Mouse (Mus musculus): ENCODE measurements around the gene Pcdh15. TPM values are rescaled to one million over a fixed set of nuclear protein-coding genes. Genes with fewer than 3 reads are reported as not detected.

Pcdh15 gene
- total and polyA plus RNA-seq, 2 experiments from 2014 or later = 9.2 to 31.0 TPM

DNA sequence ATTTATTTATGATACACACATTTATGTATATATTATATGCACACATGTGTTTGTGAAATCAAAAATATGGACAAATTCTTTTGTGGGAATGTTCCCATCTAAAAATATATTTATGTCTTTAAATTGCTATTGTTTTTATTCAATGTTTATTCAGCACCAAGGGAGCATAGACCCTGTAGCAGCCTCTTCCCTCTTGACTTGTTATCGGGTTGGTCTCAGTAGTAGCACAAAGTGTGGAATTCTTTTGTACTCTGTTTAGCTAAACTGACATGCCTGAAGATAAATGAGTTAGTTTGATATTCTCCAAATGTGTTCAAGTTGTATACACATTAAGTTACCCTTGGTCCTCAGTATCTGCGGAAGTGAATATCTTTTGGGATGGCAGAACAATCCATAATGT is 848.7 kb downstream of the Pcdh15 start:
- no peak overlapping the region for H3K27ac ChIP-seq
- no peak for TF ChIP-seq CTCF (IDR thresholded peaks at IDR 0.05; ENCODE audit: low read depth)
- H3K4me2 ChIP-seq (ENCODE audit: low read depth, low read length) = no peak overlapping the region
- H3K27me3 ChIP-seq (ENCODE audit: insufficient read depth, low read length) = no peaks in the 10 kb centered on the region
- ATAC-seq = no peak
- H3K9me3 ChIP-seq (ENCODE audit: low read length) = no peaks in the 10 kb centered on the region
- no peak overlapping the region for H3K4me3 ChIP-seq (ENCODE audit: low read length)
- H3K4me1 ChIP-seq (ENCODE audit: insufficient read depth, low read length) = no peaks in the 10 kb centered on the region
- H3K36me3 ChIP-seq (ENCODE audit: insufficient read depth, low read length) = no peaks in the 10 kb centered on the region
- WGBS = 57% methylated on average over 2 of the region's 2 CpGs
- H3K9ac ChIP-seq (replicated peaks; ENCODE audit: low read length) = no peak overlapping the region
- no peak for DNase-seq (ENCODE audit: low spot score)

DNA sequence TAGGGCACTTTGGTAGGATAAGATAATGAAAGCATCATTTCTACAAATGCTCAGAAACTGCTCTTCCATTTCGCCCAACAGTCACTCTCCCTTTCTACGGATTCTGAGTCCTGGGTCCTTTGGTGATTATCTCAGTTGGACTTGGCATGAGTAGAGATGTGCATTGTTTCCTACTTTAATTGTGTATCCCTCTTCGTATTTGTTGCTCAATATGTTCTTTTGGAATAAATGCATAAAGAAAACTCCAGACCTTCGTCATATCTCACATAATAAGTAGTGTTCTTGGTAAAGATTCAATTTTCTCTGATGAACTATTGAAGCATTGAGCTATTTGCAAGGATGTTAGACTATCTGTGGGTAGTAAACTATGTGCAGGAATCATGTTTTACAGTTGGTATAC is 854.2 kb downstream of the Pcdh15 start:
- DNase-seq (ENCODE audit: low spot score) (no peak), ATAC-seq (no peak)
- no peak overlapping the region for H3K27ac ChIP-seq
- no peaks in the 10 kb centered on the region for H3K27me3 ChIP-seq (ENCODE audit: insufficient read depth, low read length)
- WGBS = 87% methylated on average over 4 of the region's 4 CpGs
- H3K4me1 ChIP-seq (ENCODE audit: insufficient read depth, low read length) = no peaks in the 10 kb centered on the region
- no peak overlapping the region for H3K4me3 ChIP-seq (ENCODE audit: low read length)
- TF ChIP-seq CTCF (IDR thresholded peaks at IDR 0.05; ENCODE audit: low read depth) = no peak
- no peak overlapping the region for H3K9ac ChIP-seq (replicated peaks; ENCODE audit: low read length)
- no peaks in the 10 kb centered on the region for H3K9me3 ChIP-seq (ENCODE audit: low read length)
- no peaks in the 10 kb centered on the region for H3K36me3 ChIP-seq (ENCODE audit: insufficient read depth, low read length)
- no peak overlapping the region for H3K4me2 ChIP-seq (ENCODE audit: low read depth, low read length)

DNA sequence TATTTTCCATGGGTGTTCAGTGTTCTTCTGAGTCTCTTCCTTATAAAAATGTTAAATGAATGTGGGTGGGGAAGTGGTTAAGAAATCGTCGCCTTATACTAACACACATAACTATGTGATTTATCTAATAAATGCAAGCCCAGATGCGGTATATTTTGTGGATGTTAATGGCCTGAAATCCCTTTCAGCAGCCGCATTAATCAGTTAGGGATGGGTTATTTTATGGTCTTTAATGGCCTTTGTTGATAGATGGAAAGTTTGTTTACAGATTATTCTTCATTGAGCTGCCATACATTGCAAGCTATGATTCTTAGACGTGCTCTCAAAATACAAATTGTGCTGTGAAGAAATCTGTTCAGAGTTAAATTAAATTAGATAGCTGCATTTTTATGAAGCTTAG is 884.9 kb downstream of the Pcdh15 start:
- no peak for DNase-seq (ENCODE audit: low spot score)
- Histone ChIP-seq H3K4me3 (ENCODE audit: low read length) (no peak overlapping the region), H3K9me3 (ENCODE audit: low read length) (no peaks in the 10 kb centered on the region), H3K4me1 (ENCODE audit: insufficient read depth, low read length) (no peaks in the 10 kb centered on the region), H3K27ac (no peak overlapping the region), H3K9ac (replicated peaks; ENCODE audit: low read length) (no peak overlapping the region), H3K36me3 (ENCODE audit: insufficient read depth, low read length) (no peaks in the 10 kb centered on the region), H3K27me3 (ENCODE audit: insufficient read depth, low read length) (no peaks in the 10 kb centered on the region), H3K4me2 (ENCODE audit: low read depth, low read length) (no peak overlapping the region)
- 61% methylated on average over 5 of the region's 5 CpGs for WGBS
- TF ChIP-seq CTCF (IDR thresholded peaks at IDR 0.05; ENCODE audit: low read depth) = no peak
- ATAC-seq = no peak

DNA sequence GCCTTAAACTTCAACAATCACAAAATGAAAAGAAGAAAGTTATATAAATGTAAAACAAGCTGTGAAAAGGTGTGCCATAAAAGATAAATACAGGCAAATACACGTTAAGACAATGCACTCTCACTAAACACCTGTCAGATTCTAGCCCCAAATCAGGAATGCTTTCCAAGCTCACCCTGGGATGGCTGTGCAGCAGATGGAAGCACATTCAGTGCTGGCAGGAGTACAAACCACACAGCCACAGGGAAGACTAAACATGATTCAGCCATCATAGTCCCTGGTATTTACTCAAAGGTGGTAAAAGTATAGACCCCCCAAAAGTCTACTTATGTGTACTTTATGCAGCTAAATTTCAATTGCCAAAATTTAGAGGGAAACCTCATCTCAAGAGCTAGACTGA is 909.7 kb downstream of the Pcdh15 start:
- H3K9me3 ChIP-seq (ENCODE audit: low read length) = no peaks in the 10 kb centered on the region
- no peak overlapping the region for H3K4me2 ChIP-seq (ENCODE audit: low read depth, low read length)
- WGBS = 23% methylated on average over 1 of the region's 1 CpGs
- no peak overlapping the region for H3K27ac ChIP-seq
- DNase-seq (ENCODE audit: low spot score) = peak; percentile 65
- TF ChIP-seq CTCF (IDR thresholded peaks at IDR 0.05; ENCODE audit: low read depth) = no peak
- H3K27me3 ChIP-seq (ENCODE audit: insufficient read depth, low read length) = no peaks in the 10 kb centered on the region
- no peak overlapping the region for H3K9ac ChIP-seq (replicated peaks; ENCODE audit: low read length)
- H3K4me3 ChIP-seq (ENCODE audit: low read length) = no peak overlapping the region
- no peaks in the 10 kb centered on the region for H3K4me1 ChIP-seq (ENCODE audit: insufficient read depth, low read length)
- H3K36me3 ChIP-seq (ENCODE audit: insufficient read depth, low read length) = no peaks in the 10 kb centered on the region
- no peak for ATAC-seq

DNA sequence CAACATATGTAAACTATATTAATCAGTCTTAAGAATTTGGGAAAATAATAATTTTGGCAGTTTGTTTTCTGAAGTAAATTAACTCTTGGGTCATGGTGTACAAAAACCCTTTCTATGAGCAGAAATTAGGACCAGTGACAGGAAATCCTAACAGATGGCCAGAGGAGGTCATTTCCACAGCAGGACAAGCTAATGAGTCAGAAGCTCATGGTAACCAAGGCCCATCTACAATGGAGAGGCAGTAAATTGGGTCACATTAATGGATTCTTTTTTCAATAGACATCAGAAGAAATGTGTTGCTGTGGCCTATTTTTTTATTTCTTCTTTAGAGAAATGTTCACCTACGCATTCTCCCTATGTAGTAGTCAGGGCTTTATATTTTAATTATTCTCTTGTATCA is 923.9 kb downstream of the Pcdh15 start:
- Histone ChIP-seq H3K4me3 (ENCODE audit: low read length) (no peak overlapping the region), H3K4me2 (ENCODE audit: low read depth, low read length) (no peak overlapping the region), H3K4me1 (ENCODE audit: insufficient read depth, low read length) (no peaks in the 10 kb centered on the region), H3K27me3 (ENCODE audit: insufficient read depth, low read length) (no peaks in the 10 kb centered on the region), H3K27ac (no peak overlapping the region), H3K9ac (replicated peaks; ENCODE audit: low read length) (no peak overlapping the region), H3K36me3 (ENCODE audit: insufficient read depth, low read length) (no peaks in the 10 kb centered on the region), H3K9me3 (ENCODE audit: low read length) (no peaks in the 10 kb centered on the region)
- ATAC-seq (no peak), DNase-seq (ENCODE audit: low spot score) (no peak)
- no peak for TF ChIP-seq CTCF (IDR thresholded peaks at IDR 0.05; ENCODE audit: low read depth)
- WGBS = 84% methylated on average over 1 of the region's 1 CpGs

DNA sequence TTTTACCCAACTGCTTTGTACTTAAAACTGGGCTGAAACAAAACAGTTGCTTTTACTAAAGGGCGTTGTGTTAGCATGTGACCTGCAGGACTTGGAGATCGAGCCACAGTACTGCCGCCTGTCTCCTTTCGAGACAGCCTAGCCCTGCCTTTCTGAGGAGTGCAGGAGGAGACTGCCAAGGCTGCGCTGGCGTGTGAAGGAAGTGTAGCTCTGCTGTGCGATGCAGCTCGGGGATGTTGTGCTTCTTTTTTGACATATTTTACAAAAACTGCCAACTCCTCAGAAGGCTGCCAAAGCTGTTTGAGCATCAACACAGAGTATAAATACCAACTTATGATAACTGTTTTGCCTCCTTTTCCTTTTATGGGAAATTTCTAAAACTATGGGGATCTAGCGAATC is 953.9 kb downstream of the Pcdh15 start:
- DNase-seq (ENCODE audit: low spot score) = peak; percentile 49
- no peak for TF ChIP-seq CTCF (IDR thresholded peaks at IDR 0.05; ENCODE audit: low read depth)
- Histone ChIP-seq H3K27me3 (ENCODE audit: insufficient read depth, low read length) (no peaks in the 10 kb centered on the region), H3K4me2 (ENCODE audit: low read depth, low read length) (peak overlapping the region; percentile 6; the same call in 1 of the 2 replicates), H3K9me3 (ENCODE audit: low read length) (no peaks in the 10 kb centered on the region), H3K9ac (replicated peaks; ENCODE audit: low read length) (no peak overlapping the region), H3K4me3 (ENCODE audit: low read length) (no peak overlapping the region), H3K36me3 (ENCODE audit: insufficient read depth, low read length) (no peaks in the 10 kb centered on the region), H3K27ac (no peak overlapping the region), H3K4me1 (ENCODE audit: insufficient read depth, low read length) (no peaks in the 10 kb centered on the region)
- 42% methylated on average over 9 of the region's 9 CpGs for WGBS
- peak; percentile 53; the same call in 1 of the 2 replicates for ATAC-seq

DNA sequence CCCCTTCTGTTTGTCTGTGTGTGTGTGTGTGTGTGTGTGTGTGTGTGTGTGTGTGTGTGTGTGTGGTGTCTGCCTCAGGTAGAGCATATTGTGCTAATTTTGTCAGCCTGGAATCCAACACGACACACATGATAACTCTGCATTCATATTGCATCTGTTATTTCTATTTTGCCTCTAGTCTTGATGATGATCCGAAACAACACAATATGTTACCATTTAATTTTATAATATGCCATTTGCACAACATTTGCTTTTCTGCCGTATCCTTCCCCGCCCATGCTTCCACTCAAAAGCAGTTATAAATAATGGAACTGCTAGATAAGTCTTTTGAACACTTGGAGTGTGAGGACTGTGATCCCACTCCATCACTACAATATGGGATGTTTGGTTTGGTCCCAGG is 987.5 kb downstream of the Pcdh15 start:
- H3K27ac ChIP-seq = no peak overlapping the region
- ATAC-seq (no peak), DNase-seq (ENCODE audit: low spot score) (no peak)
- no peak overlapping the region for H3K9ac ChIP-seq (replicated peaks; ENCODE audit: low read length)
- no peaks in the 10 kb centered on the region for H3K4me1 ChIP-seq (ENCODE audit: insufficient read depth, low read length)
- no peaks in the 10 kb centered on the region for H3K9me3 ChIP-seq (ENCODE audit: low read length)
- 91% methylated on average over 4 of the region's 4 CpGs for WGBS
- no peak overlapping the region for H3K4me3 ChIP-seq (ENCODE audit: low read length)
- no peak for TF ChIP-seq CTCF (IDR thresholded peaks at IDR 0.05; ENCODE audit: low read depth)
- no peak overlapping the region for H3K4me2 ChIP-seq (ENCODE audit: low read depth, low read length)
- no peaks in the 10 kb centered on the region for H3K36me3 ChIP-seq (ENCODE audit: insufficient read depth, low read length)
- H3K27me3 ChIP-seq (ENCODE audit: insufficient read depth, low read length) = no peaks in the 10 kb centered on the region
